Mouse (Mus musculus) heart, adult 11 months (tissue): ENCODE measurements at regions not wholly inside any gene's neighbourhood (a gene's known extent, or its start where the extent isn't known, plus 50 kb on each side); places are given as distances from the start of the nearest gene placed in this dataset.

Experiments
- DNase-seq: peaks from one replicate; pipeline ENCODE4 v3.0.0; 2022

GRCm38 (mm10) chr14:48330965-48331622 lies 114.8 kb upstream of the Tmem260 start:
- peak; percentile 97 for DNase-seq

GRCm38 (mm10) chr14:48331623-48332000 lies 114.3 kb upstream of the Tmem260 start:
- DNase-seq, result no peak

GRCm38 (mm10) chr14:48332193-48332592 lies 113.7 kb upstream of the Tmem260 start:
- DNase-seq, result peak; percentile 95

GRCm38 (mm10) chr14:48332660-48333059 lies 113.3 kb upstream of the Tmem260 start:
- DNase-seq, result no peak

GRCm38 (mm10) chr14:48334106-48334809 lies 111.7 kb upstream of the Tmem260 start:
- DNase-seq, result no peak

- DNase-seq, result no peak
Measured at GRCm38 (mm10) chr14:48339434-48339833, 106.5 kb upstream of the Tmem260 start.

- no peak for DNase-seq
Measured at GRCm38 (mm10) chr14:48342944-48343343, 103.0 kb upstream of the Tmem260 start.

GRCm38 (mm10) chr14:48345956-48346355 lies 100.0 kb upstream of the Tmem260 start:
- DNase-seq, result peak; percentile 92

GRCm38 (mm10) chr14:48349392-48350044 lies 96.4 kb upstream of the Tmem260 start:
- no peak for DNase-seq

- no peak for DNase-seq
Measured at GRCm38 (mm10) chr14:48351652-48352051, 94.3 kb upstream of the Tmem260 start.

GRCm38 (mm10) chr14:48352825-48353224 lies 93.1 kb upstream of the Tmem260 start:
- no peak for DNase-seq

- no peak for DNase-seq
Measured at GRCm38 (mm10) chr14:48354176-48354575, 91.7 kb upstream of the Tmem260 start.

GRCm38 (mm10) chr14:48357441-48357840 lies 88.5 kb upstream of the Tmem260 start:
- no peak for DNase-seq

- DNase-seq, result no peak
Measured at GRCm38 (mm10) chr14:48358487-48359159, 87.3 kb upstream of the Tmem260 start.

GRCm38 (mm10) chr14:48361820-48362219 lies 84.1 kb upstream of the Tmem260 start:
- DNase-seq, result peak; percentile 79

GRCm38 (mm10) chr14:48367006-48367405 lies 78.9 kb upstream of the Tmem260 start:
- peak; percentile 94 for DNase-seq

GRCm38 (mm10) chr14:48370322-48370721 lies 75.6 kb upstream of the Tmem260 start:
- DNase-seq, result no peak

GRCm38 (mm10) chr14:48371766-48372165 lies 74.2 kb upstream of the Tmem260 start:
- DNase-seq, result peak; percentile 73

GRCm38 (mm10) chr14:48376112-48376511 lies 69.8 kb upstream of the Tmem260 start:
- DNase-seq, result no peak
